Mouse (Mus musculus) urinary bladder, postnatal 4 days (tissue): Measurements from ENCODE around the gene Gm9747.

Source experiments
- DNase-seq, 2 experiments: peaks; one replicate each; pipeline ENCODE4 v3.0.0; 2021 to 2022; ENCODE audit warnings: low spot score in 2 of 2

Gm9747 gene

DNA sequence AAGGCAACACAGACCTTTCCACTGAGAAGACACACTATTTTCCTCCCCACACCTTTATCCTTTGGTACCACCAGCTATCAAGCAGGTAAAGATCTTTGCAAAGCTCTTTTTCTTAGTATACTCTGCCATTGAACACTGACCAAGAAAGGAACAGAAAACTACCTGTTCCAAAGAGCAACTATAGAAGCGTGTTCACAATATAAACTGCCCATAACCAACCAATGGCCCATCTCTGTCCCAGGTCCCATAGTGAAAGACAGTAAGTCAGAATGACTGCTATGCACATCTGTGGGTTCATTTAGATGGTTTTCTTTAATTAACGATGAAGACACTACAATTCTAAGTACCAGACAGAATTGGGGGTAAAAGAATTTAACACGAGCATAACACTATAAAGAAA is at the start of gene Gm9747:
Gene Gm9747 (plus strand): TSS at position 301 of the 400 bp plus-strand sequence.
- no peak for DNase-seq

- peak in 1 of 2 experiments; percentile 23 for DNase-seq
Observed at GRCm38 (mm10) chr1:82183913-82184442, 48.9 kb upstream of the Gm9747 start.

DNA sequence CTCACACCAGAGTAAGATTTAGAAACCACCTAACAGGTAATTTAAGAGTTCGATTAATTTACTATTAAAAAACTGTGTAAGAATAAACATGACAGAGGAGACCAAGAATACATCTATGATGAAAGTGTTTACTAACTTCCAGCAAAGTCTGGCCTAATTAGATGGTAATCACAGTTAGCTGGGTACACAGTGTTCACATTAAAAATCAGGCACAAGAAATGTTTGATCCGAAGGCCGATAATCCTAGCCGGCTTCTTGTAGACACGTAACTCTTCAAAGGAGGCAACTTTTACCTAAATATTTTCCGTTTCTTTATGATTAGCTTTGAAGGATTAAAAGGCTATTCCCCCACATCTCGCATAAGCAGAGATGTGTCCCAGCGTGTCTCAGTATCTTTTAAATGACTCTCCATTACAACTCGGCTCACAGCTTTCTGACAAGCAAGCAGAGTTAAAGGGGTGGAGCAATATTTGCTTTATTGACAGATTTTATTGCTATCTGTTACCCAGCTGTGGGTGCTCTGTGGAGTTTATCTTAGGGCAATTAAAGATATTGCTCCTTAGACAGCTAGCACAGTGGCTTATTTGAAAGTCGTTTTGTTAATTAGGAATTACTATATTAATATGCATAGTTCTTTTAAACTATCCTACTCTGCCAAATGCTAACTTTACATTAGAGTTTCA is 44.2 kb upstream of the Gm9747 start:
- DNase-seq = no peak

DNA sequence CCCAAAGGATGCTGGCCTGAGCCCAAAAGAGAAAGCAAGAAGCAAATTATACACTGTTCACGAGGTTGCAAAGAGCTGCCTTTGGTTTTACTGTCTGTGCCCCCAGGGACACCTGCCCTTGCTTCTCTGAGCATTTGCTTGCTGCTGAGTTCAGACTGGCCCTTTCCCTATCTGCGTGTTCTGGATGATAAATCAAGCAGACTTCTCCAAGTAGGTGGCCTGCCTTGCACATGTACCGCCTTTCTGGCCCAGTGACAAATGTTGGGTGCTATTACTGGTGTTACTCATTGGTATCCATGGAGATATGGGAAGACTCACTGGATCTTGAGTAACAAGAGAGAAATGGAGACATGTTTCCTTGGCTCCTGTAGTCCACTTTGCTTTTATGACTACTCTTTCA is 43.4 kb upstream of the Gm9747 start:
- DNase-seq = peak; percentile 32 to 61

DNA sequence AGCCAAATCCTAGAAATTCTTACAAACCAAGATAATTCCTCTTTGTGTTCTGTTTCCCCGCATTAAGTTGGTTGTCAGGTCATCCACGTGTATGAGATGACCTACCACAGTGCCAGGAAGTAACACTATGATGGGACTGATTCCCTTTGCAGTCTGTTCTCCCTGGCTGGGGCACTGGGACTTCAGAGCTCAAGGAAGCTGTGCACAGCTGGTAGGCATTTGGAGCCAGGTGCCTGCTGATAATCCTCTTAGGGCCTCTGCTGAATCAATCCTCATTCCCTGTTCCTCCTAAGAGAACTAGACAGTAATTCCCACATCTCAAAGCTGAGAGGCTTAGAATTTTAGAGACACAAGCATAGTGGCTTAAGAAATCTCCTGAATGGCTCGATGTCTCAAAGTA is 41.3 kb upstream of the Gm9747 start:
- DNase-seq = no peak

- no peak for DNase-seq
Observed at GRCm38 (mm10) chr1:82199918-82200317, 33.0 kb upstream of the Gm9747 start.

GRCm38 (mm10) chr1:82200636-82201035 is 32.3 kb upstream of the Gm9747 start:
- DNase-seq = no peak

DNA sequence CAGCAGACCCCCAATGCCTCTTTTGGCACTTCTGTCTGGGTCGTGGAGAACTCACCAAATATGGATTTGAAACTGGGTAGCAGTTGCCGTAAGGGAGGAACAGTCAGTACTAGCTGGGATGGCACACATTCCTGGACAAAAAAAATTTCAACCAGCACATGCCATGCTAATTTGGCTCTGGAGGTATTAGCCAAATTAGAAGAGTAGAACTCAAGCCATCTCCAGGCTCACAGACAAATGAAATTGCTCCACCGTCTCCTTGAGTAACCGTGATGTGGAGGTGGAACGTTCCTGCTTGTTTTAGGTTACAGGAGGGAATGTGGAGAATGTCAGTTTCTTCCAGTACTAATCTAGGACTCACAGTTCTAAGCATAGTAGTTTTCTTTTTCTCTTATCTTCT is 25.4 kb upstream of the Gm9747 start:
- DNase-seq = no peak

- DNase-seq = no peak
Observed at GRCm38 (mm10) chr1:82220673-82221396, 12.1 kb upstream of the Gm9747 start.

DNA sequence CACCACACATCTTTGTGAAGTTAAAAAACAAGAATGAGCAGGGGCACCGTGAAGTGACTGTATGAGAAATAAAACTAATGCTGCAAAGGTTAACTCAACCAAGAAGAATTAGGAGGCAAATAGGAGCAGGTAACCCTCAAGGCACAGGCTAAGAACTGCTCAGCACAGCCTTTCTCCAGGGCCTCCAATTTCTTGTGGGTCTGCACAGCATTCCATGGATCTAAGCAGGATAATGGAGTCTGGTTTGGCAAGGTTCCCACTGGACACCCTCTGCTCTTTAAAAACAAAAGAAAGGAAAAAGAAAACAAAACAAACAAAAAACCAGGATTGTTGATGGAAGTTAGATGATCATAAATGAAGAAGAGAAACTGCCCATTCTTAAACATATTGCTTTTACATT is 11.4 kb upstream of the Gm9747 start:
- DNase-seq = no peak

- no peak for DNase-seq
Observed at GRCm38 (mm10) chr1:82223042-82223795, 9.7 kb upstream of the Gm9747 start.

DNA sequence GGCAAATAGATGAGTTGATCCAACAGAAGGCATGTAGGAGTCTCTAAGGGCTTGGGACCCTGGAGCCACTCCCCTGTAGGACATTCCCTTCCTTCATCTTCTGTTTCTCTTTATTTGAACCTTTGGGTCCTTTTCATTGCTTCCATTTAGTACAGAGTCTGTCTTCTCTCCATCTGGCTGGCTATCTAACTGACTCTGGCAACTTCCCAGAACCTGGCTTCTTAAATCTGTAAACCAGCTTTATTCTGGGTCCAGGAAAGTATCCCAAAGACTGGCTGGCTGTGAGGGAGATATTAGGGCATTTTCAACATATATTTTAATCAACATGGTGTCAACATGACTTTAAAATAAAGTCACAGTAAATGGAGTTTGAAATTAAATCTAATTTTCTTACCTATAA is 4.1 kb upstream of the Gm9747 start:
- no peak for DNase-seq

- DNase-seq = no peak
Observed at GRCm38 (mm10) chr1:82234616-82235015, 1.7 kb downstream of the Gm9747 start.

DNA sequence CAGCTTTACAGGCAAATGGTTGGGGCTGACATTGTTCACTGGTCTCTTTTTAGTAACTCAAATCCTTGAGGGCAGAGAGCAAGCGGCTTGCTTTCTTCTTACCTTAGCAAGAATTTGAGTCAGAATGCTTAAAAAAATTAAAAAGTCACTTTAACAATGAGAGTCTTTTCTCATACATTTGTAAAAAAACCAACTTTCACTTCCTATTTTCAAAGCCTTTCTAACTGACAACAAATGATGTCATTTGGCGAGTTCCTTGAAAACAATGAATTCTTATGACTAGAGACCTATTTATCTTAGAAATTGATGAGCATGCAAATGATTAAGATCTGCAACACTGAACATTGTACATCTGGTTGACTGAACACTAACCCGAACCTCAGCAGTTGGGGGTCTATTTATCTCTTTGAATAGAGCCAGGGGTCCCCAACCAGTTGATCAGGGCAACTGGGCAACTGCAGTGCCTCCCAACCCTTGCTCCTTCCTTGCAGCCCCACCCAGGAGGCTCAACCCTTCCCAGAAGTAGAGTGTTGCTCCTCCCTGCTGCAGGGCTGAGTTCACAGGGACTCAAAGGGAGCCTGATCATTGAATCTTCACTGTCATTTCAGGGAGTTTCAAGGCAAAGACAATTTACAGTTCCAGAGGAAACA is 2.7 kb downstream of the Gm9747 start:
- no peak for DNase-seq

- no peak for DNase-seq
Observed at GRCm38 (mm10) chr1:82238245-82238644, 5.3 kb downstream of the Gm9747 start.

GRCm38 (mm10) chr1:82239409-82240201 is 6.7 kb downstream of the Gm9747 start:
- DNase-seq = no peak

DNA sequence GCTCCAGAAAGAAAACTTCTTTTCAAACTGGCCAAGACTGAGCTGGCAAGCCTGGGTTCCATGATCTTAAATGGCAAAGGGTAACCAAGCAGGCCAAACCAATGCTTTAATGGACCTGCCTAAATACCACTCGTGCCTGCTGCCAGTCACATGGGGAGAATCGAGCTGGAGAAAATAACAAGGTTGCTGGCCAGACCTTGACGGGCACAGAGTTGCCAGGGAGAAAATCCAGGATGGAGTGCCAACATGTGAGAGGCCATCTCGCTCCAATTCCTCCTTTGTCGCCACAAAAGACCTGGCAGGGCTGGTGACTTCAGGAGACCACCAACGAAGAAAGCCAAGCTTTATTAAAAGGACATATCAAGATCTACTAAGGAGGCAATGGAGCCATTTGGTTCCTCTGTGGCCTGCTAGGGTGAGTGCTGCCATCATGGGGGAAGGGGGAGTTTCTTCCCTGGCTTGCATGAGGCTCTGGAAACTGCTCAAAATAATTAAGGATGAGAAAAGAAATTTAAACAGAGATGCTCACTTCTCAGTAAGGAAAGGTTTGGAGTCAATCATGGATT is 10.4 kb downstream of the Gm9747 start:
- no peak for DNase-seq

DNA sequence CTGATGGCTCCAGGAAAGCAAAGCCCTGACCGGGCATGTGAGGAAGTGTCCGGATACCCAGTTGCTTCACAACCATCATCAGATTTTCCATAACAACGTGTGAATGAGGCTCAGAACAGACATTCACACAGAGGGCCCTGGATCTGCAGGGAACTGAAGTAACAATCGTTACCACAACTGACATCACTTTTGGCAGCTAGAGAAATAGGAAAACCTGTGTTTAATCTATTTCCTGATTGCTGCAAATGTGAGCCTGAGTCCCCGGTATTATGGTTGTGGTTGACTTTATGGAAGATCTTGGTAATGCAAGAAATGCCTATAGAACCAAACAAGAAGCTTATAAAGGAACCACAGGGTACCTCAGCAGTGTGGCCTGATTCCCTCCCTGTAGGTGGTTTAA is 12.1 kb downstream of the Gm9747 start:
- DNase-seq = no peak

- DNase-seq = no peak
Observed at GRCm38 (mm10) chr1:82247221-82247951, 14.5 kb downstream of the Gm9747 start.
